Mouse (Mus musculus) heart, postnatal 0 days (tissue): ENCODE results near the gene Sipa1l3.

Experiments used
- CTCF ChIP-seq: IDR thresholded peaks from 2 replicates; pipeline ENCODE4 v1.5.1; 2016; ENCODE audit warnings: antibody characterized with exemption, control low read depth, low read depth
- EP300 ChIP-seq: IDR thresholded peaks from 2 replicates; pipeline ENCODE4 v1.6.1; 2016; ENCODE audit warnings: antibody characterized with exemption, low read depth

DNA sequence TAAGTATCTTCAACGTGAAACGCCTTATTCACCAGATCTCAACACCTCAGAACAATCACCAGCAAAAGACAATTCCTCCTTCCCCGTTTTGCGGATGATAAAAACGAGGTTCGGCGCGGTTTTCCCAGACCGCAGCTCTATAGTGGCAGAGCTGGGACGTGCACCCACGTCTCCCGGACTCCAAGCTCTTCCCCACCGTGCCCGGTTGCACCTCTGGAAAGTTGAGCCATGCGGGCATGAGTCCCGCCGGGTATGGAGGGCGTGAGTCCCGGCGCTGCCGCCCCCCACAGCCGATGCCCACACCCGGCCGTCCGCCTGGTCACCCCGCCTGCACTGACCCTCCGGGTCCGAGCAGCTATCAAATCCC is 404 bp downstream of the Sipa1l3 start:
- TF ChIP-seq CTCF: no peak
- TF ChIP-seq EP300: no peak
